Mouse (Mus musculus) lung, embryonic 16.5 days (tissue): ENCODE results near the gene Zscan5b. TPM values are rescaled to one million over a fixed set of nuclear protein-coding genes. Genes with fewer than 3 reads are reported as not detected.
"Not testable (repeated sequence)": the region's sequence is repeated elsewhere in the genome, so short reads cannot be mapped to it uniquely, and the experiment has no call there.

Source experiments
- ATAC-seq: fragments of 200-750 bp; cut with Nextera tagmentation; 2 replicates; pipeline ENCODE4 v1.8.0; 2017; ENCODE audit warnings: low read depth, mild to moderate bottlenecking, moderate library complexity
- H3K27ac ChIP-seq: fragments of 300-500 bp; sonication (generic); 2 replicates; pipeline ENCODE4 v1.5.1; 2014; ENCODE audit warnings: mild to moderate bottlenecking, control low read depth, low read length
- H3K27me3 ChIP-seq: fragments of 300-500 bp; sonication (generic); 2 replicates; pipeline ENCODE4 v1.6.1; 2014; ENCODE audit warnings: low read depth, low read length, mixed read lengths; ENCODE audit not compliant: control insufficient read depth, insufficient read depth
- H3K36me3 ChIP-seq: fragments of 300-500 bp; sonication (generic); 2 replicates; pipeline ENCODE4 v1.6.1; 2014; ENCODE audit warnings: low read length; ENCODE audit not compliant: control insufficient read depth, insufficient read depth
- H3K4me1 ChIP-seq: fragments of 300-500 bp; sonication (generic); replicated peaks from 2 replicates; pipeline ENCODE4 v1.6.1; 2014; ENCODE audit warnings: low read length, mixed read lengths; ENCODE audit not compliant: control insufficient read depth, insufficient read depth
- H3K4me2 ChIP-seq: fragments of 300-500 bp; sonication (generic); 2 replicates; pipeline ENCODE4 v1.6.1; 2014; ENCODE audit warnings: low read depth, low read length, control low read depth
- H3K4me3 ChIP-seq: fragments of 300-500 bp; sonication (generic); 2 replicates; pipeline ENCODE4 v1.5.1; 2014; ENCODE audit warnings: mild to moderate bottlenecking, low read length, control low read depth
- H3K9ac ChIP-seq: fragments of 300-500 bp; sonication (generic); 2 replicates; pipeline ENCODE4 v1.6.1; 2014; ENCODE audit warnings: low read length, control low read depth
- H3K9me3 ChIP-seq: fragments of 300-500 bp; sonication (generic); 2 replicates; pipeline ENCODE4 v1.6.1; 2016; ENCODE audit warnings: low read length; ENCODE audit not compliant: control insufficient read depth
- WGBS: fragments of 180-500 bp; shearing (Covaris S2); extraction: QIAGEN DNeasy Blood & Tissue Kit; methylation state at CpG from one replicate; pipeline ENCODE4 v1.1.7; 2014; 5-methylcytosine and 5-hydroxymethylcytosine counted together
- polyA plus RNA-seq: library from polyadenylated mRNA; unstranded; fragments of >200 nt; fragmentation: Nextera tagmentation; extraction: Ambion mirVana; gene quantifications from 2 replicates; pipeline ENCODE4 v1.2.1, GENCODE M21; 2015

The Zscan5b gene
- polyA plus RNA-seq, result not detected in 2 replicates

GRCm38 (mm10) chr7:6221978-6222377 is at the start of gene Zscan5b:
Gene Zscan5b (plus strand): TSS chr7:6222278.
- Histone ChIP-seq H3K27ac (no peak within 1 kb of the TSS), H3K9me3 (no peaks in the 10 kb centered on the region), H3K36me3 (no peaks in the 10 kb centered on the region), H3K27me3 (no peaks in the 10 kb centered on the region), H3K4me1 (no peaks in the 10 kb centered on the region), H3K4me2 (no peak within 1 kb of the TSS), H3K9ac (no peak within 1 kb of the TSS), H3K4me3 (no peak within 1 kb of the TSS)
- no peak for ATAC-seq
- WGBS, result 93% methylated on average over 12 of the region's 12 CpGs

- Histone ChIP-seq H3K4me2 (peak overlapping the region; percentile 70), H3K27me3 (no peaks in the 10 kb centered on the region), H3K9ac (peak overlapping the region; percentile 87), H3K9me3 (no peaks in the 10 kb centered on the region), H3K4me3 (peak overlapping the region; percentile 79), H3K4me1 (peaks cover 4% of the 10 kb centered on the region), H3K27ac (peak overlapping the region; percentile 55), H3K36me3 (no peaks in the 10 kb centered on the region; the same call in 1 of the 2 replicates)
- ATAC-seq, result peak; percentile 31
- 0% methylated on average over 28 of the region's 28 CpGs for WGBS
Observed at GRCm38 (mm10) chr7:6172674-6173244, 49.3 kb upstream of the Zscan5b start.

- Histone ChIP-seq H3K36me3 (no peaks in the 10 kb centered on the region; the same call in 1 of the 2 replicates), H3K9ac (no peak overlapping the region), H3K27me3 (no peaks in the 10 kb centered on the region), H3K4me1 (peaks cover 4% of the 10 kb centered on the region), H3K4me2 (no peak overlapping the region), H3K4me3 (no peak overlapping the region), H3K9me3 (no peaks in the 10 kb centered on the region), H3K27ac (no peak overlapping the region)
- WGBS, result 63% methylated on average over 8 of the region's 8 CpGs
- no peak for ATAC-seq
Observed at GRCm38 (mm10) chr7:6173872-6174271, 48.2 kb upstream of the Zscan5b start.

GRCm38 (mm10) chr7:6174365-6174987 is 47.6 kb upstream of the Zscan5b start:
- H3K27me3 ChIP-seq, H3K4me3 ChIP-seq, ATAC-seq, H3K4me1 ChIP-seq, H3K9ac ChIP-seq, H3K9me3 ChIP-seq, H3K27ac ChIP-seq, H3K36me3 ChIP-seq, H3K4me2 ChIP-seq: not testable (repeated sequence)
- 57% methylated on average over 9 of the region's 9 CpGs for whole genome bisulfite sequencing

GRCm38 (mm10) chr7:6179013-6179412 is 43.1 kb upstream of the Zscan5b start:
- no peak overlapping the region for H3K27ac ChIP-seq
- peaks cover under 1% of the 10 kb centered on the region for H3K4me1 ChIP-seq
- no peak overlapping the region for H3K4me3 ChIP-seq
- H3K9me3 ChIP-seq, result no peaks in the 10 kb centered on the region
- no peak overlapping the region for H3K9ac ChIP-seq
- no peak overlapping the region for H3K4me2 ChIP-seq
- no peaks in the 10 kb centered on the region for H3K27me3 ChIP-seq
- no peak for ATAC-seq
- H3K36me3 ChIP-seq, result peaks cover 2% of the 10 kb centered on the region

- Histone ChIP-seq H3K36me3 (peaks cover 30% of the 10 kb centered on the region), H3K27me3 (no peaks in the 10 kb centered on the region), H3K4me1 (no peaks in the 10 kb centered on the region), H3K9me3 (no peaks in the 10 kb centered on the region), H3K9ac (no peak overlapping the region), H3K4me2 (no peak overlapping the region), H3K27ac (no peak overlapping the region), H3K4me3 (no peak overlapping the region)
- no peak for ATAC-seq
Observed at GRCm38 (mm10) chr7:6182882-6183281, 39.2 kb upstream of the Zscan5b start.

- H3K4me1 ChIP-seq, result no peaks in the 10 kb centered on the region
- peaks cover 38% of the 10 kb centered on the region for H3K36me3 ChIP-seq
- H3K27ac ChIP-seq, result no peak overlapping the region
- H3K4me3 ChIP-seq, result no peak overlapping the region
- no peak overlapping the region for H3K9ac ChIP-seq
- no peaks in the 10 kb centered on the region for H3K27me3 ChIP-seq
- peak; percentile 20; the same call in 1 of the 2 replicates for ATAC-seq
- H3K4me2 ChIP-seq, result no peak overlapping the region
- 92% methylated on average over 19 of the region's 19 CpGs for WGBS
- no peaks in the 10 kb centered on the region for H3K9me3 ChIP-seq
Observed at GRCm38 (mm10) chr7:6183802-6184201, 38.3 kb upstream of the Zscan5b start.

- WGBS, result 88% methylated on average over 8 of the region's 8 CpGs
- Histone ChIP-seq H3K27me3 (no peaks in the 10 kb centered on the region), H3K4me2 (no peak overlapping the region), H3K36me3 (peaks cover 38% of the 10 kb centered on the region), H3K4me3 (no peak overlapping the region), H3K27ac (no peak overlapping the region), H3K9ac (no peak overlapping the region), H3K9me3 (no peaks in the 10 kb centered on the region), H3K4me1 (no peaks in the 10 kb centered on the region)
- ATAC-seq, result no peak
Observed at GRCm38 (mm10) chr7:6184521-6184920, 37.6 kb upstream of the Zscan5b start.

- Histone ChIP-seq H3K4me1 (no peaks in the 10 kb centered on the region), H3K27ac (no peak overlapping the region), H3K4me3 (no peak overlapping the region), H3K9ac (no peak overlapping the region), H3K27me3 (no peaks in the 10 kb centered on the region), H3K9me3 (no peaks in the 10 kb centered on the region), H3K4me2 (no peak overlapping the region), H3K36me3 (peaks cover 41% of the 10 kb centered on the region)
- no peak for ATAC-seq
- 93% methylated on average over 1 of the region's 1 CpGs for WGBS
Observed at GRCm38 (mm10) chr7:6185391-6185790, 36.7 kb upstream of the Zscan5b start.
